Mouse (Mus musculus): Measurements from ENCODE around the gene Hes6.

DNA sequence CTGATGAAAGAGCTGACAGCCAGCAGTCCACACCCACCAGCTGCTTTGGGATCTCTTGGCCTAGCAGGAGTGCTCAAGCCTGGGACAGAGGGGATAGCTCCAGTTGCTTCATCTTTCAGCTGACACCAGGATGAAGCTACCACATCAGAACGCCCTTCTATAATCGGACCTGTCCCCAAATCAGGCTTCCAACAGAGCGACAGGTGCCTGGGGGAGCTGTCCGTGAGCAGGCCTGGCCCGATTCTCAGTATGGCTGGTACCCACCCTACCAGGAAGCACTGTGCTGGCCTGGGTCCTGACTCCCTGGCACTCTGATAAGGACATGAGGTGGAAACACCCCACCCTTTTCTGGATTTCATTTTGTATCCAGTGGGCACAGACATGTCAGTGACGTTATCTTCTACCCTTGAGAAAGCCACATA lies 40.4 kb downstream of the Hes6 start:
- TF ChIP-seq CTCF (IDR thresholded peaks at IDR 0.05; ENCODE audit: borderline replicate concordance, insufficient read depth, low read length), result no peak
- no peak for TF ChIP-seq POLR2A (IDR thresholded peaks at IDR 0.05; ENCODE audit: low read depth, low read length)

All from embryonic fibroblast, embryonic 13.5 days (primary cell).